Mouse (Mus musculus): ENCODE data around the gene Os9.

The Os9 gene

GRCm38 (mm10) chr10:127119229-127119628, 1.7 kb downstream of the Os9 start:
- intact Hi-C loops (cut with DNase I): no loop called here

- intact Hi-C loops (cut with DNase I): no loop called here
Observed at GRCm38 (mm10) chr10:127118470-127118869, 2.5 kb downstream of the Os9 start.

- intact Hi-C loops (cut with DNase I): no loop called here
Observed at GRCm38 (mm10) chr10:127115068-127115467, 5.9 kb downstream of the Os9 start.

- intact Hi-C loops (cut with DNase I): no loop called here
Observed at GRCm38 (mm10) chr10:127114408-127114807, 6.5 kb downstream of the Os9 start.

- intact Hi-C loops (cut with DNase I): no loop called here
Observed at GRCm38 (mm10) chr10:127111001-127111887, 9.7 kb downstream of the Os9 start.

GRCm38 (mm10) chr10:127108262-127108583, 12.7 kb downstream of the Os9 start:
- intact Hi-C loops (cut with DNase I): no loop called here

- intact Hi-C loops (cut with DNase I): no loop called here
Observed at GRCm38 (mm10) chr10:127107563-127108261, 13.2 kb downstream of the Os9 start.

- intact Hi-C loops (cut with DNase I): no loop called here
Observed at GRCm38 (mm10) chr10:127103631-127104030, 17.3 kb downstream of the Os9 start.

- intact Hi-C loops (cut with DNase I): no loop called here
Observed at GRCm38 (mm10) chr10:127101151-127101550, 19.8 kb downstream of the Os9 start.

GRCm38 (mm10) chr10:127100414-127100813, 20.5 kb downstream of the Os9 start:
- intact Hi-C loops (cut with DNase I): no loop called here

GRCm38 (mm10) chr10:127099868-127100267, 21.1 kb downstream of the Os9 start:
- intact Hi-C loops (cut with DNase I): no loop called here

GRCm38 (mm10) chr10:127099191-127099590, 21.7 kb downstream of the Os9 start:
- intact Hi-C loops (cut with DNase I): no loop called here

GRCm38 (mm10) chr10:127098514-127098913, 22.4 kb downstream of the Os9 start:
- intact Hi-C loops (cut with DNase I): no loop called here

- intact Hi-C loops (cut with DNase I): no loop called here
Observed at GRCm38 (mm10) chr10:127094382-127094802, 26.5 kb downstream of the Os9 start.

GRCm38 (mm10) chr10:127092742-127093141, 28.2 kb downstream of the Os9 start:
- intact Hi-C loops (cut with DNase I): no loop called here

GRCm38 (mm10) chr10:127091507-127092396, 29.2 kb downstream of the Os9 start:
- intact Hi-C loops (cut with DNase I): no loop called here

- intact Hi-C loops (cut with DNase I): no loop called here
Observed at GRCm38 (mm10) chr10:127090560-127091411, 30.1 kb downstream of the Os9 start.

GRCm38 (mm10) chr10:127085633-127086032, 35.3 kb downstream of the Os9 start:
- intact Hi-C loops (cut with DNase I): no loop called here

- intact Hi-C loops (cut with DNase I): no loop called here
Observed at GRCm38 (mm10) chr10:127085052-127085451, 35.9 kb downstream of the Os9 start.

GRCm38 (mm10) chr10:127083915-127084306, 37.0 kb downstream of the Os9 start:
- intact Hi-C loops (cut with DNase I): no loop called here

All from adrenal gland (tissue).